Comparison of ENCODE assay signal across 22 mouse cellular contexts in the genomic region with DNA sequence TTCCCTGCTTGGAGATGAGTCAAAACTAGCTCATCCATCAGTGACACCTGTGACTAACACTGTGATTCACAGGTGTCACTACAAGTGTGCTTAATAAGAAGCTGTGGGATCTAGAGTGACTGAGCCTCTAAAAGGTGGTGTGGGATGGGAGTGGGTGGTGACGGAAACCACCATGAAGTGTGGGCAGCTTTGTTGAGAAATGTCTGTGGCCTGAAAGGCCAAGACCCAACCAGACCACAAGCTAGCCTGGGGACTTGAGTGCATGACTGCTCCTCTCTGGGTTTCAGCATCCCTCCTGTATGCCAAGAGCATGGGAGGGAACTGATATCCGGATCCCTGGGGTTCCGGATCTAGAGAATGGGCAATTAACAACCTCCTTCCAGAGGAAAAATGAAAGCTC. TPM values are rescaled to one million over a fixed set of nuclear protein-coding genes. Genes with fewer than 3 reads are reported as not detected.
"Had no signal": no experiment of that assay in that cellular context is flagged by ENCODE, and none has a peak within 500 bp of the region (broad histone marks: within the 10 kb centered on the region; RNA-seq: fewer than 3 reads in every experiment).

No protein-coding gene starts in this region.

- H3K36me3 ChIP-seq: limb, embryonic 12.5 days; liver, embryonic 13.5 days; lung, embryonic 15.5 days; midbrain, embryonic 10.5 days; midbrain, embryonic 15.5 days; stomach, embryonic 15.5 days had no signal

- H3K4me1 ChIP-seq: lung, embryonic 15.5 days; midbrain, embryonic 15.5 days; stomach, embryonic 15.5 days had no signal

- H3K9ac ChIP-seq: limb, embryonic 12.5 days; liver, embryonic 13.5 days; liver, postnatal 0 days; lung, embryonic 15.5 days; midbrain, embryonic 15.5 days; stomach, embryonic 15.5 days had no signal

- H3K4me3 ChIP-seq: limb, embryonic 12.5 days; liver, embryonic 13.5 days; lung, embryonic 15.5 days; midbrain, embryonic 10.5 days; midbrain, embryonic 15.5 days; stomach, embryonic 15.5 days had no signal

- H3K4me2 ChIP-seq: limb, embryonic 12.5 days; liver, embryonic 13.5 days; lung, embryonic 15.5 days; midbrain, embryonic 15.5 days; stomach, embryonic 15.5 days had no signal

- H3K9me3 ChIP-seq: liver, embryonic 13.5 days; lung, embryonic 15.5 days; midbrain, embryonic 10.5 days; midbrain, embryonic 15.5 days; stomach, embryonic 15.5 days had no signal

- ATAC-seq: liver, postnatal 0 days; midbrain, embryonic 15.5 days had no signal

- H3K27ac ChIP-seq: limb, embryonic 12.5 days; liver, embryonic 13.5 days; lung, embryonic 15.5 days; macrophage; midbrain, embryonic 15.5 days; stomach, embryonic 15.5 days had no signal

- H3K27me3 ChIP-seq: limb, embryonic 12.5 days; liver, embryonic 13.5 days; lung, embryonic 15.5 days; midbrain, embryonic 15.5 days; stomach, embryonic 15.5 days had no signal

- DNase-seq: kidney, adult 8-10 months; kidney, postnatal 36 days; layer of hippocampus, adult 9-11 months; layer of hippocampus, postnatal 36 days; liver; liver, embryonic 13.5 days; liver, postnatal 0 days; lung, postnatal 14 days; thymus, adult 2 months; thymus, postnatal 25 days had no signal

RNA-seq across cellular contexts. Expression of a gene that starts 11.7 kb away (rescaled TPM):
- total RNA-seq: layer of hippocampus, adult 18-20 months; layer of hippocampus, postnatal 36 days; left cerebral cortex, adult 8-10 months; left cerebral cortex, postnatal 25 days had no signal
- polyA plus RNA-seq: macrophage; spleen, adult 2 months; testis, adult 2 months; thymus, adult 2 months; urinary bladder, adult 2 months had no signal
